Mouse (Mus musculus): Measurements from ENCODE around the gene B4galnt2. TPM values are rescaled to one million over a fixed set of nuclear protein-coding genes. Genes with fewer than 3 reads are reported as not detected.

Gene B4galnt2
- polyA plus RNA-seq, 1 experiment from 2014 or later = not detected

GRCm38 (mm10) chr11:95827464-95828085, 87.1 kb downstream of the B4galnt2 start:
- 18% methylated on average over 3 of the region's 3 CpGs for WGBS
- H3K9ac ChIP-seq = no peak overlapping the region
- ATAC-seq (ENCODE audit: low FRiP score) = no peak

DNA sequence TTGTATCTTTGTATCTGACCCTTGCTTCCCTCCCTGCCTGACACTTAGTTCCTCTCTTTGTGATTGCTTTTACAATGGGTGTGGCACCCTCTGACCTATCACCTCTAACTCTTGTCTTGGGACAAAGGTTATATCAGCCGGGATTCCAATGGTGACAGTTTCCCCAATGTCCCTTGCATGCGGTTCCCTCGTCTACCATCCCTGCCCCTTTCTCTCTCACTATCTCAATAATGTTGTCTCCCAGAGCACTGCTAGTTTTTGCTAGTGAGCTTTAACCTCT, 87.6 kb downstream of the B4galnt2 start:
- Histone ChIP-seq H3K27me3 (peaks cover 94% of the 10 kb centered on the region), H3K4me3 (replicated peaks) (no peak overlapping the region), H3K9me3 (no peaks in the 10 kb centered on the region), H3K36me3 (replicated peaks) (no peaks in the 10 kb centered on the region), H3K27ac (no peak overlapping the region), H3K9ac (no peak overlapping the region), H3K4me1 (peaks cover 35% of the 10 kb centered on the region), H3K4me2 (no peak overlapping the region)
- no peak for ATAC-seq (ENCODE audit: low FRiP score)
- WGBS = 37% methylated on average over 3 of the region's 3 CpGs

More at GRCm38 (mm10) chr11:95827464-95828085, 87.1 kb downstream of the B4galnt2 start:
- Histone ChIP-seq H3K27me3 (peaks cover 95% of the 10 kb centered on the region), H3K4me1 (peaks cover 35% of the 10 kb centered on the region), H3K9me3 (no peaks in the 10 kb centered on the region), H3K4me3 (replicated peaks) (no peak overlapping the region), H3K27ac (no peak overlapping the region), H3K36me3 (replicated peaks) (no peaks in the 10 kb centered on the region), H3K4me2 (no peak overlapping the region)

DNA sequence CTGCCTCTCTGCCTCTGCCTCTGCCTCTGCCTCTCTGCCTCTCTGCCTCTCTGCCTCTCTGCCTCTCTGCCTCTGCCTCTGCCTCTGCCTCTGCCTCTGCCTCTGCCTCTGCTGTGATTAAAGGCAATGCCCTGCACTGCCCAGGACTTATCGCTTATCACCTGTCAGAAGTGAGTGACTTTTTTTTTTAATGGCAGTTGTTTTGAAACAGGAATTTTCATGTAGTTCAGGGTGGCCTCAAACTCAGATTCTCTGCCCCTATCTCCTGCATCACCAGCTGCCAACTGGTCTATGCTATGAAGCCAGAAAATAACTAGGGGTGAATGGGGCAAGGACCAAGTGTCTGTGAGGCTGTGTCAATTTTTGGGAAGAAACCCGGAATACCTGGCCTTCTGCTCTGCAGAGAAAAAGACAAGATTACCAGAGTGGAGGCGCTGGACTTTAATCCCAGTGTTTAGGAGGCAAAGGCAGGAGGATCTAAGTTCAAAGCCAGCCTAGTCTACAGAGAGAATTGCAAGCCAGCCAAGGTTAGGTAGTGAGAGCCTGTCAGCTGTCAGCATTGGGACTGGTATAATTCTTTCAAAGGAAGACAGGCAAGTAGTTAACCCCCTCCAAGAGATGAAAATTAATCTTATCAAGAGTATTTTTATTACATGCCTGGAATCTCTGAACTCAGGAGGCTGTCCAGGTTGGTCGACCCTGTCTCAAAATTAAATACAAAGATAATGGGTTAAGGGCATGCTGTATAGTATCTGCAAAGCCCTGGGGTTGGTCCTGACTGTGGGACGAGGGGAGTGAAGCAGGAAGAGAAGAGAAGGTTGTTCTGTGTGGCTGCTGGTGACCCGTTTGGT, 88.1 kb downstream of the B4galnt2 start:
- H3K27ac ChIP-seq = no peak overlapping the region
- H3K9ac ChIP-seq = no peak overlapping the region
- no peaks in the 10 kb centered on the region for H3K9me3 ChIP-seq
- H3K4me2 ChIP-seq = no peak overlapping the region
- no peak overlapping the region for H3K4me3 ChIP-seq (replicated peaks)
- H3K27me3 ChIP-seq = peaks cover 94% of the 10 kb centered on the region
- no peak for ATAC-seq (ENCODE audit: low FRiP score)
- 60% methylated on average over 6 of the region's 6 CpGs for WGBS
- H3K4me1 ChIP-seq = peaks cover 32% of the 10 kb centered on the region
- no peaks in the 10 kb centered on the region for H3K36me3 ChIP-seq (replicated peaks)

DNA sequence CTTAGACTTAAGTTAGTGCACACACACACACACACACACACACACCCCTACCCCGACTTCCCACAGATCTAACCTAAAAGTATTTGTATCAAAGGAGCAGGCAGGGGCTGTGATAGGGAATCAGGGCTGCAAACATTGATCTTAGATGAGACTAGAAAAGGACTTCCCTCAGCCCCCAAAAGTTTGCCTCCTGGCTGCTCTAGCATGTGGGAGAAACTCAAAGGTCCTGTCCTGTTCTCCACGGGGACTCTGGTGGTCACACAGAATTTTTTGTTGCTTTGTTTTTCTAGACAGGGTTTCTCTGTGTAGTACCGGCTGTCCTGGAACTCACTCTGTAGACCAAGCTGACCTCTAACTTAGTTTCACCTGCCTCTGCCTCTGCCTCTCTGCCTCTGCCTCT, 89.1 kb downstream of the B4galnt2 start:
- 63% methylated on average over 3 of the region's 3 CpGs for WGBS
- Histone ChIP-seq H3K27ac (no peak overlapping the region), H3K4me2 (no peak overlapping the region), H3K4me3 (replicated peaks) (no peak overlapping the region), H3K9ac (no peak overlapping the region), H3K9me3 (no peaks in the 10 kb centered on the region), H3K36me3 (replicated peaks) (no peaks in the 10 kb centered on the region), H3K4me1 (peaks cover 23% of the 10 kb centered on the region), H3K27me3 (peaks cover 90% of the 10 kb centered on the region)
- no peak for ATAC-seq (ENCODE audit: low FRiP score)

- peaks cover 82% of the 10 kb centered on the region for H3K27me3 ChIP-seq
Observed at GRCm38 (mm10) chr11:95824877-95825243, 89.8 kb downstream of the B4galnt2 start.

GRCm38 (mm10) chr11:95824071-95824876, 90.4 kb downstream of the B4galnt2 start, which contains the start of gene Phospho1:
Gene Phospho1, plus strand, starts transcription at chr11:95824499.
- under 1% methylated on average over 64 of the region's 78 CpGs for WGBS

More at GRCm38 (mm10) chr11:95824877-95825243, 89.8 kb downstream of the B4galnt2 start:
- peak; percentile 20 for ATAC-seq (ENCODE audit: low FRiP score)
- peaks cover 16% of the 10 kb centered on the region for H3K4me1 ChIP-seq
- under 1% methylated on average over 11 of the region's 11 CpGs for WGBS
- no peak overlapping the region for H3K27ac ChIP-seq
- H3K4me3 ChIP-seq (replicated peaks) = peak overlapping the region; percentile 70
- H3K9ac ChIP-seq = peak overlapping the region; percentile 78
- peak overlapping the region; percentile 96 for H3K4me2 ChIP-seq
- H3K36me3 ChIP-seq (replicated peaks) = no peaks in the 10 kb centered on the region
- H3K9me3 ChIP-seq = no peaks in the 10 kb centered on the region

GRCm38 (mm10) chr11:95822437-95822836, 92.3 kb downstream of the B4galnt2 start:
- no peaks in the 10 kb centered on the region for H3K9me3 ChIP-seq
- H3K4me2 ChIP-seq = no peak overlapping the region
- H3K36me3 ChIP-seq (replicated peaks) = no peaks in the 10 kb centered on the region
- no peak for ATAC-seq (ENCODE audit: low FRiP score)
- H3K4me3 ChIP-seq (replicated peaks) = no peak overlapping the region
- H3K9ac ChIP-seq = no peak overlapping the region
- H3K4me1 ChIP-seq = peaks cover 15% of the 10 kb centered on the region
- no peak overlapping the region for H3K27ac ChIP-seq
- 94% methylated on average over 4 of the region's 4 CpGs for WGBS
- H3K27me3 ChIP-seq = peaks cover 60% of the 10 kb centered on the region

More at GRCm38 (mm10) chr11:95824071-95824876, 90.4 kb downstream of the B4galnt2 start, which contains the start of gene Phospho1:
- no peaks in the 10 kb centered on the region for H3K9me3 ChIP-seq
- peaks cover 15% of the 10 kb centered on the region for H3K4me1 ChIP-seq
- peak within 1 kb of the TSS; percentile 78 for H3K9ac ChIP-seq
- no peak within 1 kb of the TSS for H3K27ac ChIP-seq
- H3K4me3 ChIP-seq (replicated peaks) = peak within 1 kb of the TSS; percentile 70
- ATAC-seq (ENCODE audit: low FRiP score) = peak; percentile 99
- H3K36me3 ChIP-seq (replicated peaks) = no peaks in the 10 kb centered on the region
- H3K4me2 ChIP-seq = peak within 1 kb of the TSS; percentile 96
- H3K27me3 ChIP-seq = peaks cover 76% of the 10 kb centered on the region

DNA sequence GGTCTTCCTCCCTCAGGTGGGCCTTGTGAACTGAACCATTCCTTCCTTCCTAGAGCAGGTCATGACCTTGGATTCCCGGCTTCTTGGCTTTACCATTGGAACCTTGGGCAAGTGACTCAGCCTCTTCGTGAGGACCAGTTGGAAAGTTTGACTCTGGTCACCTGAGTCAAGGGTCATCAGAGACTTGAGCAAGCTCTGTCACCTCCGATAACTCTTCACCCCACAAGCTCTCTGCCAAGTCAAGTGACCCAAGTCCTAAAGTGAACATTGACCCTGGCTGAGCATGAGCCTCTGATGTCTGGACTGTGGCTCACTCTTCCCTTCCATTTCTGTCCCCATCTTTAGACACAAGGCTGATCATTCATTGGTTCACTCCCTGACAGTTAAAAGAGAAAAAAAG, 93.2 kb downstream of the B4galnt2 start:
- no peaks in the 10 kb centered on the region for H3K36me3 ChIP-seq (replicated peaks)
- no peak overlapping the region for H3K27ac ChIP-seq
- no peak for ATAC-seq (ENCODE audit: low FRiP score)
- H3K9me3 ChIP-seq = no peaks in the 10 kb centered on the region
- H3K4me1 ChIP-seq = peaks cover 15% of the 10 kb centered on the region
- no peak overlapping the region for H3K9ac ChIP-seq
- 93% methylated on average over 3 of the region's 3 CpGs for WGBS
- H3K27me3 ChIP-seq = peaks cover 53% of the 10 kb centered on the region
- H3K4me3 ChIP-seq (replicated peaks) = no peak overlapping the region
- no peak overlapping the region for H3K4me2 ChIP-seq

- Histone ChIP-seq H3K36me3 (replicated peaks) (no peaks in the 10 kb centered on the region), H3K9me3 (no peaks in the 10 kb centered on the region), H3K4me3 (replicated peaks) (no peak overlapping the region), H3K4me2 (no peak overlapping the region), H3K9ac (no peak overlapping the region), H3K27ac (no peak overlapping the region), H3K27me3 (peaks cover 32% of the 10 kb centered on the region), H3K4me1 (peaks cover 7% of the 10 kb centered on the region)
- WGBS = 86% methylated on average over 8 of the region's 8 CpGs
- ATAC-seq (ENCODE audit: low FRiP score) = no peak
Observed at GRCm38 (mm10) chr11:95819138-95819537, 95.6 kb downstream of the B4galnt2 start.

Small RNAs within 50 kb of the gene (microRNA-seq; reads per million reads assigned to microRNA genes)
- gene Mir3063 = 0.97 reads per million

Other genes with a start within 250 kb of the B4galnt2 start
- gene Phb, start 247.9 kb downstream of the B4galnt2 start, polyA plus RNA-seq (2016; fragmentation: Nextera tagmentation; extraction: Ambion mirVana) = 169 and 182 TPM in 2 replicates
- gene Zfp652, start 202.2 kb downstream of the B4galnt2 start, polyA plus RNA-seq (2016; fragmentation: Nextera tagmentation; extraction: Ambion mirVana) = 27.6 and 30.0 TPM in 2 replicates
- 1.4 and 2.3 TPM in 2 replicates for gene B130006D01Rik, start 191.3 kb downstream of the B4galnt2 start, polyA plus RNA-seq (2016; fragmentation: Nextera tagmentation; extraction: Ambion mirVana)
- gene Phospho1, start 90.4 kb downstream of the B4galnt2 start, polyA plus RNA-seq (2016; fragmentation: Nextera tagmentation; extraction: Ambion mirVana) = not detected in 2 replicates
- 3.2 and 3.7 TPM in 2 replicates for gene Gngt2, start 77.7 kb downstream of the B4galnt2 start, polyA plus RNA-seq (2016; fragmentation: Nextera tagmentation; extraction: Ambion mirVana)
- gene Abi3, start 72.4 kb downstream of the B4galnt2 start, polyA plus RNA-seq (2016; fragmentation: Nextera tagmentation; extraction: Ambion mirVana) = 2.4 TPM in 2 replicates
- gene Igf2bp1, start 91.0 kb upstream of the B4galnt2 start, polyA plus RNA-seq (2016; fragmentation: Nextera tagmentation; extraction: Ambion mirVana) = 97.9 and 103 TPM in 2 replicates
- not detected in 2 replicates for gene Gip, start 109.7 kb upstream of the B4galnt2 start, polyA plus RNA-seq (2016; fragmentation: Nextera tagmentation; extraction: Ambion mirVana)
- 107 and 109 TPM in 2 replicates for gene Snf8, start 120.0 kb upstream of the B4galnt2 start, polyA plus RNA-seq (2016; fragmentation: Nextera tagmentation; extraction: Ambion mirVana)
- 30.4 and 33.8 TPM in 2 replicates for gene Ube2z, start 150.5 kb upstream of the B4galnt2 start, polyA plus RNA-seq (2016; fragmentation: Nextera tagmentation; extraction: Ambion mirVana)
- 379 and 385 TPM in 2 replicates for gene Atp5g1, start 160.8 kb upstream of the B4galnt2 start, polyA plus RNA-seq (2016; fragmentation: Nextera tagmentation; extraction: Ambion mirVana)
- gene Calcoco2, start 197.1 kb upstream of the B4galnt2 start, polyA plus RNA-seq (2016; fragmentation: Nextera tagmentation; extraction: Ambion mirVana) = not detected in 2 replicates
- gene Ttll6, start 218.9 kb upstream of the B4galnt2 start, polyA plus RNA-seq (2016; fragmentation: Nextera tagmentation; extraction: Ambion mirVana) = 0.28 and 0.32 TPM in 2 replicates